Mouse (Mus musculus) bone marrow macrophage, adult 2 months (primary cell): Measurements from ENCODE around the gene Pxk.

ENCODE experiments used
- CTCF ChIP-seq: IDR thresholded peaks from 2 replicates; pipeline ENCODE4 v1.5.1; 2012; ENCODE audit warnings: low read depth, mild to moderate bottlenecking, low read length, moderate library complexity
- POLR2A ChIP-seq: IDR thresholded peaks from 2 replicates; pipeline ENCODE4 v1.6.1; 2012; ENCODE audit warnings: mild to moderate bottlenecking, low read depth, low read length, borderline replicate concordance

- TF ChIP-seq CTCF (no peak), POLR2A (no peak)
These were observed 630 bp downstream of the Pxk start for GRCm38 (mm10) chr14:8098687-8098995.
